Mouse (Mus musculus) hindbrain, embryonic 13.5 days (tissue): Measurements from ENCODE around the gene Znrf2. TPM values are rescaled to one million over a fixed set of nuclear protein-coding genes. Genes with fewer than 3 reads are reported as not detected.
A peak's percentile ranks its signal among the peaks of the same experiment; 100 is the strongest.
"Not testable (repeated sequence)": the region's sequence is repeated elsewhere in the genome, so short reads cannot be mapped to it uniquely, and the experiment has no call there.

ENCODE experiments used
- ATAC-seq: fragments of 200-750 bp; cut with Nextera tagmentation; 2 replicates; pipeline ENCODE4 v1.8.0; 2017; ENCODE audit warnings: moderate TSS enrichment; ENCODE audit not compliant: low FRiP score
- H3K27ac ChIP-seq: fragments of 300-500 bp; sonication (generic); 2 replicates; pipeline ENCODE4 v1.5.1; 2015; ENCODE audit warnings: inconsistent platforms, mild to moderate bottlenecking, moderate library complexity
- H3K27me3 ChIP-seq: fragments of 300-500 bp; sonication (generic); 2 replicates; pipeline ENCODE4 v1.6.1; 2015; ENCODE audit warnings: mild to moderate bottlenecking, inconsistent platforms
- H3K36me3 ChIP-seq: fragments of 300-500 bp; sonication (generic); 2 replicates; pipeline ENCODE4 v1.6.1; 2015; ENCODE audit warnings: mild to moderate bottlenecking, inconsistent platforms
- H3K4me1 ChIP-seq: fragments of 300-500 bp; sonication (generic); replicated peaks from 2 replicates; pipeline ENCODE4 v1.6.1; 2015; ENCODE audit warnings: inconsistent platforms
- H3K4me2 ChIP-seq: fragments of 300-500 bp; sonication (generic); 2 replicates; pipeline ENCODE4 v1.6.1; 2015; ENCODE audit warnings: inconsistent platforms, mild to moderate bottlenecking, moderate library complexity
- H3K4me3 ChIP-seq: fragments of 300-500 bp; sonication (generic); 2 replicates; pipeline ENCODE4 v1.5.1; 2015; ENCODE audit warnings: mild to moderate bottlenecking, inconsistent platforms
- H3K9ac ChIP-seq: fragments of 300-500 bp; sonication (generic); 2 replicates; pipeline ENCODE4 v1.6.1; 2015; ENCODE audit warnings: mild to moderate bottlenecking, inconsistent platforms
- H3K9me3 ChIP-seq: fragments of 300-500 bp; sonication (generic); 2 replicates; pipeline ENCODE4 v1.6.1; 2016; ENCODE audit warnings: inconsistent platforms
- WGBS: fragments of 180-500 bp; shearing (Covaris S2); methylation state at CpG from one replicate; pipeline ENCODE4 v1.1.7; 2015; 5-methylcytosine and 5-hydroxymethylcytosine counted together
- polyA plus RNA-seq: library from polyadenylated mRNA; unstranded; fragments of >200 nt; fragmentation: Nextera tagmentation; extraction: Ambion mirVana; gene quantifications from 2 replicates; pipeline ENCODE4 v1.2.1, GENCODE M21; 2015

Gene Znrf2
- polyA plus RNA-seq, 1 experiment from 2014 or later, result 5.6 TPM

DNA sequence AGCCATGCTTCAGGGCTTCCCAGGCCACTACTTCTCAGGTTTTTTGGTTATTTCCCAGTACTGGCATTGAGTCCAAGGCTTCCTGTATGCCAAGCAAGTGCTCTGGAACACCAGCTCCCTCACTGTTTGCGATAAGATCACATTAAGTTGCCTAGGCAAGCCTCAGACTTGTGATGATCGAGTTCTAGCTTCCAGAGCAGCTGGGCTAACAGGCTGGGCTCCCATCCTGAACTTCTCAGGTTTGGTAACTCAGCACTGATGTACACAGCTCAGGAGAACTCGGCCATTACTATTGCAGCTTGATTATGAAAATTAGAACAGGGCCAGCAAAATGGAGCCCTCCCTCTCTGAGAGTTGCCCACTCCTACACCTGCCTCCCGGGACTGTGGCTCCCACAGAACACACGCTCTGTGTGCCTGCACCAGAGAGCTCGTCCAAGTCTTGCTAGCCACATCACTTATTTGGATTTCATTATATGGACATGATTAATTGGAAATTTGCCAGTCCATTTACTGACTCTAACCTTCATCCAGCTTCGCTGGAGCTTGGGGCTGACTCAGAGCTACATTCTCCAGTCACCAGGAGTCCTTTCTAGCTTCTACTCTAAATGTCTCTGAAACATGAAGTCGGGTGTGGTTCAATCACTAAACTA is 14.5 kb downstream of the Znrf2 start:
- H3K27me3 ChIP-seq, result no peaks in the 10 kb centered on the region
- no peak overlapping the region for H3K4me3 ChIP-seq
- H3K4me1 ChIP-seq, result peaks cover 9% of the 10 kb centered on the region
- no peak overlapping the region for H3K27ac ChIP-seq
- H3K9ac ChIP-seq, result no peak overlapping the region
- 45% methylated on average over 8 of the region's 8 CpGs for WGBS
- no peaks in the 10 kb centered on the region for H3K36me3 ChIP-seq
- H3K4me2 ChIP-seq, result no peak overlapping the region
- no peaks in the 10 kb centered on the region for H3K9me3 ChIP-seq
- ATAC-seq, result no peak

GRCm38 (mm10) chr6:54833427-54833826 is 16.7 kb downstream of the Znrf2 start:
- no peak overlapping the region for H3K27ac ChIP-seq
- H3K27me3 ChIP-seq, result no peaks in the 10 kb centered on the region
- WGBS, result 79% methylated on average over 2 of the region's 2 CpGs
- H3K9me3 ChIP-seq, result no peaks in the 10 kb centered on the region
- no peak for ATAC-seq
- H3K4me1 ChIP-seq, result peaks cover 9% of the 10 kb centered on the region
- no peaks in the 10 kb centered on the region for H3K36me3 ChIP-seq
- no peak overlapping the region for H3K9ac ChIP-seq
- no peak overlapping the region for H3K4me3 ChIP-seq
- H3K4me2 ChIP-seq, result no peak overlapping the region

DNA sequence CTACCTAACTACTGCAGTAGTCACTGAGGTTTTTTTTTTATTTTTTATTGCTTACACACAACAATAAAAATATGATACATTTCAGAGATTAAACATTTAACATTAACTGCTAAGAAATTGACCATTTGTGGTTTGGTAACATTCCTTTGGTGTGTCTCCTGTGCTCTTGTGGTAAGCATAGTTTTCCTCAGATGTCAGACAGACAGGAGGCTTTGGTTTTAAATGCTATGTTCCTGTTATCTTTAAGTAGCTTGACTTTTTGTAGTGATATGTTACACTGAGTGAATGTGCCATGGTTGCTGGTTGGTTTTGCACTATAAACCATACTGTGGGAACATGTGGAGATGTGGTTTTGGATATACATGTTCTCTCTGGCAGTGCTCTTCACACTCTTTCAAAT is 19.9 kb downstream of the Znrf2 start:
- no peak overlapping the region for H3K27ac ChIP-seq
- H3K27me3 ChIP-seq, result no peaks in the 10 kb centered on the region
- H3K36me3 ChIP-seq, result 0 out of 2 replicates have a peak, but pooled peaks cover 2% of the 10 kb centered on the region
- H3K4me2 ChIP-seq, result no peak overlapping the region
- no peaks in the 10 kb centered on the region for H3K9me3 ChIP-seq
- no peak for ATAC-seq
- no peak overlapping the region for H3K9ac ChIP-seq
- no peaks in the 10 kb centered on the region for H3K4me1 ChIP-seq
- no peak overlapping the region for H3K4me3 ChIP-seq

- Histone ChIP-seq H3K27me3 (no peaks in the 10 kb centered on the region), H3K9me3 (no peaks in the 10 kb centered on the region), H3K4me3 (no peak overlapping the region), H3K27ac (no peak overlapping the region), H3K36me3 (0 out of 2 replicates have a peak, but pooled peaks cover 2% of the 10 kb centered on the region), H3K9ac (no peak overlapping the region), H3K4me2 (no peak overlapping the region), H3K4me1 (no peaks in the 10 kb centered on the region)
- ATAC-seq, result no peak
These were observed 24.7 kb downstream of the Znrf2 start for GRCm38 (mm10) chr6:54841399-54841798.

GRCm38 (mm10) chr6:54842041-54842440 is 25.3 kb downstream of the Znrf2 start:
- no peak overlapping the region for H3K4me3 ChIP-seq
- no peaks in the 10 kb centered on the region for H3K27me3 ChIP-seq
- 0 out of 2 replicates have a peak, but pooled peaks cover 2% of the 10 kb centered on the region for H3K36me3 ChIP-seq
- H3K4me1 ChIP-seq, result no peaks in the 10 kb centered on the region
- WGBS, result 31% methylated on average over 1 of the region's 1 CpGs
- no peak overlapping the region for H3K4me2 ChIP-seq
- no peak overlapping the region for H3K9ac ChIP-seq
- H3K27ac ChIP-seq, result no peak overlapping the region
- no peaks in the 10 kb centered on the region for H3K9me3 ChIP-seq
- ATAC-seq, result no peak

GRCm38 (mm10) chr6:54848546-54848945 is 31.8 kb downstream of the Znrf2 start:
- Histone ChIP-seq H3K4me2 (no peak overlapping the region), H3K4me1 (peaks cover 13% of the 10 kb centered on the region), H3K4me3 (no peak overlapping the region), H3K9me3 (no peaks in the 10 kb centered on the region), H3K27me3 (no peaks in the 10 kb centered on the region), H3K27ac (no peak overlapping the region), H3K36me3 (no peaks in the 10 kb centered on the region), H3K9ac (no peak overlapping the region)
- ATAC-seq, result no peak
- 83% methylated on average over 3 of the region's 3 CpGs for WGBS

- no peaks in the 10 kb centered on the region for H3K27me3 ChIP-seq
- no peak overlapping the region for H3K4me2 ChIP-seq
- no peak for ATAC-seq
- peaks cover 13% of the 10 kb centered on the region for H3K4me1 ChIP-seq
- no peaks in the 10 kb centered on the region for H3K9me3 ChIP-seq
- no peak overlapping the region for H3K9ac ChIP-seq
- no peak overlapping the region for H3K4me3 ChIP-seq
- 47% methylated on average over 4 of the region's 4 CpGs for WGBS
- H3K36me3 ChIP-seq, result no peaks in the 10 kb centered on the region
- H3K27ac ChIP-seq, result no peak overlapping the region
These were observed 32.8 kb downstream of the Znrf2 start for GRCm38 (mm10) chr6:54849179-54850156.

GRCm38 (mm10) chr6:54851778-54852177 is 35.1 kb downstream of the Znrf2 start:
- no peak overlapping the region for H3K4me3 ChIP-seq
- no peak overlapping the region for H3K9ac ChIP-seq
- H3K36me3 ChIP-seq, result no peaks in the 10 kb centered on the region
- no peak overlapping the region for H3K4me2 ChIP-seq
- peaks cover 13% of the 10 kb centered on the region for H3K4me1 ChIP-seq
- ATAC-seq, result no peak
- 56% methylated on average over 4 of the region's 4 CpGs for WGBS
- H3K27ac ChIP-seq, result no peak overlapping the region
- no peaks in the 10 kb centered on the region for H3K27me3 ChIP-seq
- no peaks in the 10 kb centered on the region for H3K9me3 ChIP-seq

DNA sequence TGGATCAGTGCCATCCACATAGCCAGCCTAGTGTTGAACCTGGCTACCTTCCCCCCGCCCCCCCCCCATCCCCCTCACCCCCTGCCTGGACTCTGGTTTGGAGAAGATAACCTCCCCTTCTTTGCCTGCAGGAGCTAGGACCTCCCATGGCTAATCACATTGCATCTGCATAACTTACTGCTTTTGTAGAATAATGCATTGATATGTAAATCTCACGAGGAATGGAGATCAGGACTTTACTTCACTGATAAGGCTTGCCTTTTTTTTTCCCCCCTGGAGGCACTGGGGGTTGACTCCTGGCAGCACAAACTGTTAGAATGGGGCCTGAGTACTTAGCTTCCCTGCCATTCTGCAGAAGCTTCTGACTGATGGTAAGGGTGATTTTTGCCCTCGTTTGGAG is 36.0 kb downstream of the Znrf2 start:
- Histone ChIP-seq H3K27me3 (no peaks in the 10 kb centered on the region), H3K9ac (no peak overlapping the region), H3K4me2 (0 out of 2 replicates have a peak overlapping the region, but pooled peaks have one; percentile 6), H3K27ac (no peak overlapping the region), H3K4me1 (peaks cover 13% of the 10 kb centered on the region), H3K4me3 (no peak overlapping the region), H3K36me3 (no peaks in the 10 kb centered on the region), H3K9me3 (no peaks in the 10 kb centered on the region)
- 7% methylated on average over 3 of the region's 3 CpGs for WGBS
- ATAC-seq, result no peak

- H3K36me3 ChIP-seq, result no peaks in the 10 kb centered on the region
- no peak overlapping the region for H3K27ac ChIP-seq
- H3K9me3 ChIP-seq, result no peaks in the 10 kb centered on the region
- H3K4me1 ChIP-seq, result peaks cover 13% of the 10 kb centered on the region
- H3K4me3 ChIP-seq, result no peak overlapping the region
- H3K4me2 ChIP-seq, result no peak overlapping the region
- ATAC-seq, result no peak
- H3K27me3 ChIP-seq, result no peaks in the 10 kb centered on the region
- no peak overlapping the region for H3K9ac ChIP-seq
- WGBS, result 42% methylated on average over 4 of the region's 4 CpGs
These were observed 38.1 kb downstream of the Znrf2 start for GRCm38 (mm10) chr6:54854859-54855258.

- Histone ChIP-seq H3K4me3 (no peak overlapping the region), H3K4me1 (peaks cover 13% of the 10 kb centered on the region), H3K9me3 (no peaks in the 10 kb centered on the region), H3K36me3 (no peaks in the 10 kb centered on the region), H3K4me2 (no peak overlapping the region), H3K27ac (no peak overlapping the region), H3K9ac (no peak overlapping the region), H3K27me3 (no peaks in the 10 kb centered on the region)
- no peak for ATAC-seq
- 71% methylated on average over 4 of the region's 4 CpGs for WGBS
These were observed 39.3 kb downstream of the Znrf2 start for GRCm38 (mm10) chr6:54855801-54856583.

DNA sequence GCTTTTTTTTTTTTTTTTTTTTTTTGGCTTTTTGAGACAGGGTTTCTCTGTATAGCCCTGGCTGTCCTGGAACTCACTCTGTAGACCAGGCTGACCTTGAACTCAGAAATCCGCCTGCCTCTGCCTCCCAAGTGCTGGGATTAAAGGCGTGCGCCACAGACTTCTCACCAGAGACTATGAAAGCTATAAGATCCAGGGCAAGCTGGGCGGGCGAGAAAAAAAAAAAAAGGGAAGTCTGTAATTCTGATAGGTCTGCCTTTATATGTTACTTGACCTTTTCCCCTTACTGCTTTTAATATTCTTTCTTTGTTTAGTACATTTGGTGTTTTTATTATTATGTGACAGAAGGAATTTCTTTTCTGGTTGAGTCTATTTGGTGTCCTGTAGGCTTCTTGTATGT is 42.4 kb downstream of the Znrf2 start:
- H3K4me2 ChIP-seq, H3K4me1 ChIP-seq, H3K4me3 ChIP-seq, H3K9me3 ChIP-seq, H3K27ac ChIP-seq, H3K9ac ChIP-seq, ATAC-seq, H3K36me3 ChIP-seq, H3K27me3 ChIP-seq: not testable (repeated sequence)
- WGBS, result 96% methylated on average over 5 of the region's 5 CpGs
